Mouse (Mus musculus) testis, adult 2 months (tissue): ENCODE results near the gene Defb9.

Experiments used
- CTCF ChIP-seq: fragments of 200-500 bp; IDR thresholded peaks from 2 replicates; pipeline ENCODE4 v1.5.1; 2012; ENCODE audit warnings: low read depth, mild to moderate bottlenecking, inconsistent platforms, low read length, moderate library complexity; ENCODE audit not compliant: control insufficient read depth, insufficient read depth, insufficient replicate concordance
- POLR2A ChIP-seq: fragments of 200-500 bp; IDR thresholded peaks from 2 replicates; pipeline ENCODE4 v1.6.1; 2012; ENCODE audit warnings: low read depth, mild to moderate bottlenecking, inconsistent platforms, low read length, moderate library complexity; ENCODE audit not compliant: control insufficient read depth

GRCm38 (mm10) chr8:21932610-21933009, 47.4 kb upstream of the Defb9 start, which contains the start of gene Defb15:
- TF ChIP-seq POLR2A (no peak), CTCF (no peak)
